Mouse (Mus musculus) brain, embryonic 18.5 days (tissue): ENCODE results near the gene Cldn22.
"Not testable (repeated sequence)": the region's sequence is repeated elsewhere in the genome, so short reads cannot be mapped to it uniquely, and the experiment has no call there.

Source experiments
- DNase-seq: peaks from one replicate; pipeline ENCODE4 v3.0.0-alpha.2; 2012; ENCODE audit warnings: low read depth, low spot score

The Cldn22 gene

DNA sequence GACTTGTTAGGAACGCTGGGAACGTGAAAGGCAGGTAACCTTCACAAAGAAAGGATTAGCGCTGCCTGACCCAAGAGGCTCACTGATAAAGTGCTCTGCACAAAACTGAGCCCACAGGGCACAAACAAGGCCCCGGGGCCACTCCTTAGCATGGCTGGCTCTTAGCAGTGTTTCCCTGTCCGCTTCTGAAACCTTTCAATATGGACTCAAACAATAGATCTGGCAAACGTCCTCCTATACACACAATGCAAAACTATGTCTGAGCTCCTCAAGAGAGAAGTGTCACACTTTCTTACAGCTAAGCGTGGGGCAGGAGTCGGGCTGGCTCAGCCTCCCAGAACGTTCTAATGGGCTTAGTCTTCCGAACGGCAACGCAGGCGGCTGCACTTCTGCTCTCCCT lies at the start of gene Cldn22:
Gene Cldn22, plus strand, starts transcription at position 301 of the 400 bp plus-strand sequence.
- DNase-seq = no peak

DNA sequence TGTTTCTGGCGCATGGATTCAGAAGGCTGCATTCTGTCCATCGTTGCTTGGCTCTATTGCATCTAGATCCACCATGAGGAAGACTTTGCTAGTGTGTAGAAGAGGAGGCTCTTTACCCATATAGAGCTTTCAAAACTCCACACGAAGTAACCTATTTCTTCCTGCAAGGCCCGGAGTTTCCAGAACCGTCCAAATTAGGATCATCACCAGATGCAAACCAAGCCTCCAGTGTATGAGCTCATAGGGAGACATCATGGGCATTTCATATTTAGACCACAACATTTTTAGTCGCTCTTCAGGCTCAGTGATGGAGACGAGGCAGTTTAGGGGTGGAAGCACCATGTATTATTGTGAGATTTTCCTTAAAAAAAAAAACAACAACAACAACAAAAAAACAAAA lies 46.9 kb upstream of the Cldn22 start:
- DNase-seq = no peak

DNA sequence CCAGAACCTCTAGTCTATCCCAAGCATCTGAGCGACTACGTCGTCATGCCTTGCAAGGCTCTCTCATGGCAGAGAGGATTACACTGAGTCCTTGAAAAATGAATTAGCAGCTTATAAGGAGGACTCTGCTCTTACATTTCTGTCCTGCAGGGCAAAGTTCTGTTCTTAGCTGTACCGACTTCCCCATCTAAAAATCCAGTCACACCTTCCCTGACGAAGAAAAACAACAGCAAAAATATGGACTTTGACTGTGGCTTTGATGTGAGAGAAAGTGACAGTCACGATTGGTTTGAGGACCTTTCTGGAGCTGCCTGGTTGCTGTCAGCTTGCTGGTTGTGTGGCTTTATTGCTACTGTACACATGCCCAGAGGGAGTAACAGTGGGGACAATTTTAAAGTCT lies 44.7 kb upstream of the Cldn22 start:
- no peak for DNase-seq

DNA sequence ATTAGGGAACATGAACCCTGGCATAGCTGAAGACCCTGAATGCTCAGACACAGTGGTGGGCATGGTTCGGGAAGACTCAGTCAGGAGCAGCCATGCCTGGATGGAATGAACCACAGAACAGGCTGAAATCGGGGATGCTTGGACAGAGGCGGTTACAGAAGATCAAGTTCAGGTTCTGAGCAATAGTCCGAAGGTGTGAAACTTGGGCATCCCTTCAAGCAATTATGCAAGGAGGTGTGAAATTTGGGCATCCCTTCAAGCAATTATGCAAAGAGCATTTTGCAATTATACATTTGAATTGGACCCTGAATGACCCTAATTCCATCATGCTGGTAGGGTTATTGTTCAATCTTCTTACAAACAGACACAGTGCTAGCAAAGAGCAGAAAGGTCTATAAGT lies 42.4 kb upstream of the Cldn22 start:
- no peak for DNase-seq

DNA sequence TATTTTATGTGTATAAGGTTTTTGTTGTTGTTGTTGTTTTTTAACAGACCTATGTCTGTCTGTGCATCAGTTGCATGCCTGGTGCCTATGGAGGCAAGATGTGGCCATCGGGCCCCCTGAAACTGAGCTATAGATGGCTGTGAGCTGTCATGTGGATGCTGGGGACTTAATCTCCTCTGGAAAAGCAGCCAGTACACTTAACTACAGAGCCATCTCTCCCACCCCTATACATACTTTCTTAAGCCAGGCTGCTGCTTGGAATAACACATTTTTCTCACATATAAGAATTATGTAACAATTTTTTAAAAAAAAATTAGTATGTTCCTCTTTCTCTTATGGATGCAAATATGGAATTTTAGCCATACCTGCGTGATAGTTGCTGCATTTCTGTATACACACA lies 40.7 kb upstream of the Cldn22 start:
- no peak for DNase-seq

DNA sequence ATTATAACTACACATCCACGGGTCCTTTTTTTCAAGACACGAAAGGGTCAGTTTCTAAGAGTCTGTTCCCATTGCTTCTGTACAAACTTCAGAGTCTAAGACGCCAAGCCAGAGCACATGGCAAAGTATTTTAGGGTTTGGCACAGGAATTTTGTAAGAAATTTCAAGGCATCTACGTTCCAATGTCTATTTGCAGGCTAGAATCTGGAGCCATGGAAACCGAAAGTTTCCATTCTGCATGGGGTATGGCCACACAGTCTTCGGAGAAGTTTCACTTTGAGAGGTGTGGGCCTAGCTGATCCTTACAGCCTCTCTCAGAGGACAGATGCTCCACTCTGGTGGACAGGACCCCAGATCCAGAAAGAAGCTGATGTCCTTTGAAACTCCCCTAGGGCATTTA lies 40.3 kb upstream of the Cldn22 start:
- peak; percentile 20 for DNase-seq

DNA sequence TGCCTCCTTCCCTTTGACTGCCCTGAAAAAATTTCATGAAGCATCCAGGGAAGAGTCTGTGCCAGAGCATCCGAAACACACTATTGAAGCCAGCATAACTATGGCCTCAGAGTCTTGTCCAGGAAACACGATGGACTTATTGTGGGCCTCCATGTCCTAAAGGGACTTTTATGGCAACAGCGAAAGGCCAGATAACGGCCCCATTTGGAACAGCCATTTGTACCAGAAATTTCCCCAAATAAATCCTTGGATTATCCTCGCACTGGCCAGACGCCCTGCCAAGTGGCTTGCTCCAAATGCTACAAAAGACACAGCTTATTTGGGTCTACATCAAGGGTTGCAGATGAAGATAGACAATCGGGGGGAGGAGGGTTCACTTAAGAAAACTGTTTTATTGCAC lies 39.8 kb upstream of the Cldn22 start:
- no peak for DNase-seq

DNA sequence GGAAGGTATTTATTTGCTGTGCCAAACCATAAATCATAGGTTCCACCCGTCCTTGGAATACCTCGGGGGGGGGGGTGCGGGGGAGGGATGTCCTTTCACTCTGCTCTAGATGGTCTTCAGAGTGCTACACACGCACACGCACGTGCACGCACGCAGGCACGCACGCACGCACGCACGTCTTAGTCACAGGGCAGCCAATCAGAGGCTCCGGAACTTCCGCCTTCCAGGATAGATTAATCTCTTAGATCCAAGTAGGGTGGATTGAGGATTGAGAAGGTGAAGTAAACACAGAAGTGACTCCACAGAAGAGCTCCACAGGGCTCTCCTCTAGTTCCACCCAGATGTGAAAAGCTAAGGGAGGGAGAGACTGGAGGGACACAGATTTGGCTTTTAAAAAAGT lies 38.0 kb upstream of the Cldn22 start:
- no peak for DNase-seq

DNA sequence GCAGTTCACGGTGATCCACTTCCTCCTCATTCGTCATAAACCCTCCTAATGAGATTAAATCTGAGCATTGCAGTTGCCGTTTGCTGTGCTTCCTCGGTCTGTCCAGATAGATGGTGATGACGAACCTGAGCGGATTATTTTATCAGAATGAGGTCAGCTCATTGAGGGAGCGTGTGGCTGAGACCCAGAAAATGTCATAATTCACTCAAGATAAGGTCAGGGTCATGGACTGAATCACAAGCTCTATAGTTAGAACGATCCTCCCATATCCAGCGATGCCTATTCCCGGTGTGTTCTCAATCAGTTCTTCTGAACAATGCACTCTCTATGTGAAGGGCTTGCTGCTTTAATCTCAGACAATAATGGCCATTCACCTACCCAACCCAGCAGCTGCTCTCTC lies 36.6 kb upstream of the Cldn22 start:
- no peak for DNase-seq

DNA sequence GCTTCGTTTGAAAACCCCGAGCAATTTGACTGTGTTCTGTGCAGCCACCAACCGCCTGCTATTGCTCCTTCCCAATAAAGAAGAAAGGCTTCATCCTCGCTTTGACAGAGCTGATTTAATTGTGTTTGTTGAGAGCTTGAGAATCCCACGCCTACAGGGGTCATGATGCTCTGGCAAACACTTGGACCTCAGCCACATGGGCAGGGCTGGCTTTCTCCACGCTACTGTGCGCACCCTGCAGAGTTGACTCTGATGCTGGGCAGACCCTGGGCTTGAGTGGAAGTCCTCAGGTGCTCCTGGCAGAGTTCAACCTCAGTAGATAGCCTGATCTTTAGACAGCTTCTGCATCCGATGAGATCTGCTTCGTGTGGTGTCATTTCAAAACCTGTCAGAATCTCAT lies 32.3 kb upstream of the Cldn22 start:
- no peak for DNase-seq

DNA sequence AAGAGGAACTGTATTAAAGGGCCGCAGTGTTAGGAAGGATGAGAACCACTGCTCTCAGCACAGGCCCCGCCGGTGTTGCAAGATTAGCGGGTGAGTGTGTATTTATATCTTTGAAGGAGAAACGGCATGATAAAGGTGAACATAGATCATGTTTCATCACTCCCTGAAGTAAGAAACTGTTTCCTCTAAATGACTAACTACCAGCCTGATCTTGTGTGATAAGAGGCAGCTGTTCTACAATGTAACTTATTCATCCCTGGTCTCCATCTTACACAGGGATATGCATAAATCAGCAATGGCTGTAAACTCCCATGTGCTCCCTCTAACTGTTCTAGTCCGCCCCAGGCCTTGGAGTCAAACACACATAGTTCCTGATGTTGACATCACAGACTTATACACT lies 24.8 kb upstream of the Cldn22 start:
- no peak for DNase-seq

DNA sequence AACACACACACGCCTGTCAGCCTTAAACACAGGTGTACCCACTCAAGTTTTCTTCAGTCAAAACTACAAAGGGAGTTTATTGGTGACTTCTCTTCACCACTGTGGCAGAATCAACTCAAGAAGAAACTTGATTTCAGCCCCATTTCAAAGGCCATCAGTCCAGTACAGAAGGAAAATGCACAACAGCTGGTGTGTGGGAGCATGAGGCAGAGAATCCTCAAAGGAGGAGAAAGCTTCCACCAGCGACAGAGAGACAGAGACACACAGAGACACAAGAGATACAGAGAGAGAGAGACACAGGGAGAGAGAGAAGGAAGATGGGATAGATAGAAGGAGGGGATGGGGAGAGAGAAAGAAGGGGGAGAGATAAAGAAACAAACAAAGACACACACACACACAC lies 21.9 kb upstream of the Cldn22 start:
- no peak for DNase-seq

DNA sequence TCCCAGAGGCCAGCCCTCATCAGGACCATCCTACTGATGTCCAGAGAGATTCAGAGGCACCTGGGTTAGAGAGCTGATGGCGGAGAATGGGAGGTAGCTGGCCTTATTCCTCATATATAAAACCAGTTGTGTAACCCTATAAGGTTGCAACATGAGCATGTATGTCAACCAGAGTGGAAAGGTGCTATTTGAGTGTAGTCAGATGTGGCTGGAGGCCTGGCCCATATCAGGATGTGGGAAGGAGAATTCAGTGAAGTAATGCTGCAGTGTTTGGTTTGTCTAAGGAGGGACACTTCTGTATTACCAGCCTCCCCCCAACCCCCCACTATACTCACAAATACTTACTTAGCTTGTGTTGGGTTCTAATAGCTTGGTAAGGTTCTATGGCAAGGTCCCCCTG lies 20.0 kb upstream of the Cldn22 start:
- DNase-seq = no peak

DNA sequence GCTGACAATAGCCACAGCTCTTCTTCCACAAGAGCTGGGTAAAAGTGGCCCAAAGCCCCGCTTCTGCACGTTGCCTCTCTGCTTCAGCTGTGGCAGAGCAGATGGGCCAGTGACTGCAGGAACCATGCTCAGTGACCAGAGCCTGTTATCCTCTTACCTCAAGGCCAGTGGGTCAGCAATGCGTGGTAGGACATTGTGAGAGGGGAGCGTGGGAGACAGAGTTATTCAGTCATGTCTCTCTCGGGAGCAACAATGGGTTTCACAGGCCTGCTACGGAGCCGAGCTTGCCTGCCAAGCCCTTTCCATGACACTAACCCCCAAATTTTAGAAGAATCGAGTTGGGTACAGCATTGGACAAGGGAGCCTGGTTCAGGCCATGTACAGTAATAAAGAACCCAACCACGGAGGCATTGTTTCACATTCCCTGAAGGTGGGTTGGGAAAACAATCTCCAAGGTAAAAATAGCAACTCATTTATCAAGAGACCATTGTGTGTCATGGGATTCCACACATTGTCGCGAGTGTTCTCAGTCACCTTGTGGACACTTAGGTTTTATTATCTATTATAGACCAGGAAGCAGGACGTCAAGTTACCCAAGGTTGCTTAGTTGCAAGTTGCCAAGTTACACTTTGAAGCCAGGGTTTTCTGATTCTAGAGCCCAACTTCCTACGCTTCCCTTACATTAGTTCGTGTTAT lies 14.2 kb upstream of the Cldn22 start:
- DNase-seq = no peak

DNA sequence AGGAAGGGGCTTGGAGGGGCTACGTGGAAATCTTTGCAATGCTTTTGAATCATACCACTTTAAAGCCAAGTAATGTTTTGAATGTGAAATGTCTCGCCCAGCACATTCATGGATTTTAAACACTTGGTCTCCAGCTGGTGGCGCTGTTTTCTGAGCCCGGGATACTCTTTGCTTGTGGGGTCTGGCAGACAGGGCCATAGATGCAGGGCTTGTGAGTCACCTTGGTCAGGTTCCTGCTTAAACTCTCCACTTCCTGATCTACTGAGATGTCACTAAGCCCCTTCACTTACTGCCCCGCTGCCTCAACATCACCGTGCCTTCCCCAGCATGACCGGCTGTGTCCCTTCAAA lies 13.6 kb upstream of the Cldn22 start:
- no peak for DNase-seq

DNA sequence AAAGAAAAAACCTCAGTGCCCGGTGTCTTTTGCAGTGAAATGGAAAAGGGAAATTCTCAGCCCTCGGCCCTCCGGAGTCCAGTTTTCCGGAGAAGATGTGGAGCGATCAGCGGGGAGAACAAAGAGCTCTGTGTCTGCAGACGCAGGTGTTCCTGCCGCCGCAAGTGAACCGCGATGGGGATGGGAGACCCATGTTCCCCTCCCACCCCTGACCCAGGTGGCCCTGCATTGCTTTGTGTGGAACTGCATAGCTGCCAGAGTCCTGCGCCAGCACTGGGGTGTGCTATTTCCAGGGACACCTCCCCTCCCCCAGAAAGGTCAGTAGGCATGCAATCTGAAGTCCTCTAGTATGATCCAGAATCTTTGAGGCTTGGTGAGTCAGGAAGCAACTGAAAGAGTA lies 13.1 kb upstream of the Cldn22 start:
- DNase-seq = no peak

DNA sequence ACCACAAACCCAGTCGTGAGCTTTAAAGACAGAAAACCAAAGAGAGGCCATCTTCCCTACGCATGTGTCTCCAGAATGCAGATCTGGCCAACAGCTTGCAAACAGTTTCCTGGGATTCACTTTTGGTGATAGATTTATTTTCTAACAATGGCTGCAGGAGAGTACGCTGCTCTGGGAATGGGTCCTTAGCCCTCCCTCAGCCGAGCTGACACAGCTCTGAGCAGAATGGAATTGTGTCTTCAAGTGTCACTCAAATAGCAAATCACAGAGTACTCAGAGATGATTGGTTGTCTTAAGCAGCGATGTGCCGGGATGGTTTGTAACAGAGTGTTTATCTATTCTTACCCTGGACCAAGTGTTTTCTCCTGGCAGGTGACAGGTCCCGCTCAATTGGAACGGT lies 5.2 kb upstream of the Cldn22 start:
- DNase-seq = no peak

DNA sequence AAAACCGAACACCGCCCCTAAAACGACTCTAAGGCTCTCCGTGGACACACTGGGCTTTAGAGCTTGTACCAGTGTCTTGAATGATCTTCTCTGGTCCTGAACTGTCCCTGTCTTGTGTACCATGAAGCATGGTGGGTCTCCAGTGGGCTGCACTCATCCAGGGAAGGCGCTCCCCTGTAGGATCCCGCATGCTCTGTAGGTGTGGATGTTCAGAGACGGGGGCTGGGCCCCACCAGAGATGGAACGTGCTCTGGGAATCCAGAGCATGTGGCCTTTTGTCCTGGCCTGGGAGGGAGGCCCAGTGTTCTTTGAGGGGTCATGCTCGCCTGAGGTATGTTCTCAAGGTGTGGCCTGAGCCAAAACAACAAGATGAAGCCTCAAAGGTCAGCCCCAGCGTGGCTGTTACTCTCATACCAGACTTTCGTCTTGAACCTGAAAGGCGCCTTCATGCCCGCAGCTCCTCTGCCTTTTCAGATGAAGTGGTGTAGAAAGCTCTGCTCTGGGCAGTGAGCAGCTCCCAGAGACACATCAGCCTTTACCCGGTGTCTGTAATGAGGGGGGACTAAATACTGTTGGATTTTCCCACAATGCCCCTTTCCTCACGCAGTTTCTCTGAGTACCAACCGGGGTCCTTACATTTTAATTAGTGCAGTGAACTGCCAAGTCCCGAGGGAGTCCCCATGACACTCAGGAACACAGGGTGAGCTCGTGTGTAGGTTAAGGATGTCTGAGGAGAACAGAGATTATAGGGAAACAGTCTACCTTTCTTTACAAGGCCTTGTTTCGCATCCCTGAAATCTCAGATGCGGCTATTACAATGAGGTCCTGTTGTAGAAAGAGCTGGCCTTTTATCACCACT lies 3.1 kb upstream of the Cldn22 start:
- no peak for DNase-seq

DNA sequence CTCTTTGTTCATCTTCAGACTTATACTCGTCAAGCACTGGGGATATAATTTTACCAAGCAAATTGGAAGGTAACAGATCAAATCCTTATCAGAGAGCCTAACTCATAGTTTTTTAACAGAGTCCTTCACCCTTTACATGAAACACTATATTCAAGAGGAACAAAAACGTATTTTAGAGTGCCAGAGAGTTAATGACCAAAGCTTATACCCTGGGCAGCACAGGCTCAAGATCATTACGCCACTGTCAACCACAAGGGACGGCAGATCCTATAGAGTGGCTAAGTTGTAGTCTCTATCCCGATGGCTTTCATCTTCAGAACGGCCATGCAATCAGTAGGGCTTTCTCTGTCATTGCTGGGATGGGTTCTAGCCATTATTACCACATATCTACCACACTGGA lies 2.4 kb upstream of the Cldn22 start, which contains the start of gene Cldn24:
Gene Cldn24, plus strand, starts transcription at position 301 of the 400 bp plus-strand sequence.
- no peak for DNase-seq

DNA sequence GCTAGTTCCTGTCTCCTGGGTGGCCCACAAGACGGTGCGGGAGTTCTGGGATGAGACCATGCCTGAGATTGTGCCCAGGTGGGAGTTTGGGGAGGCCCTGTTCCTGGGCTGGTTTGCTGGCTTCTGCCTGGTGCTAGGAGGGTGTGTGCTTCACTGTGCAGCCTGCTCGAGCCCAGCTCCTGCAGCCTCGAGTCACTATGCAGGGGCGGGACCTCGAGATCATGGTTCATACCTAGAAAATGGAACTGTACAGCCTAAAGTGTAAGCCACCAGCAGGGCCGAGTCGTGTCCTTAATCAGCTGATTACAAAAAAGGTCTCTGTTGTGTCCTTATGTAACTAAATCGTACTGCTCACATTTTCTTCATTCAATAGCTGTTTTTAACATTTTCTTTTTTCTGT lies 1.7 kb upstream of the Cldn22 start:
- DNase-seq = not testable (repeated sequence)

DNA sequence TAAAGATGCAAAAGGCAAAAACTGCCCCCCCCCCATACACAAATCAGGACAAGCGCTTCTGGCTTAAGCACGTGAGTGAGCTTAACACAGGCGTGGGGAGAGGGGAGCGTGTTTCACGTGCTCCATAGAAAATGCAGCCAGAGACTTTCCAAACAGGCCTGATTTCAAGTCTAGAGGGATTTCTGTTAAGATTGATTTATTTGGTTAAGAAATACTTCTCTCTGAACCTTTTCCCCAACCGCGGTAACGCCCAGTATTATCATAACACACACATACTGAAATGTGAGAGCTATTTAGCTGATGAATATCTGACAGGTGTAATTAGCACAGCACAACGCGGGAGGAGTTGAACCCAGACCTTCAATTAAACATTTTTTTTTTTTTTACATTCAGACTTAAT lies 505 bp upstream of the Cldn22 start:
- DNase-seq = no peak

DNA sequence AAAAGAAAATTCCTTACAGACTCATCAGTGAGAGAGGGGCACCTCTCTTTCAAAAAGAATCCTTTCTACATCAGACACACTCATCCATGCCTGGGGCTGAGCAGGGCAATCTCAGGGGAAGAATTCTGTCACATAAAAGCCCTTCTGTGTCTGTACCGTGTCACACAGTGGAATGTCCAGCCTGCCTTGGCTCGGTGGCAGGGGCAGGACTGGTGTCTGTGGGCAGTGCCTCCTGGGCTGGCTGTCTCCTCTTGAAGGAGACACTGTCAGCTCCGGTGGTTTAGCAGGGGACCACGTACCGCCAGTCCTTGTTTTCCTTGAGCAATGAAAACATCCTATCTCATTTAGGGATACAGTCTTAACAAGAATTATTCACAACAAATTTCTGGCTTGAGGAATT lies 1.3 kb downstream of the Cldn22 start:
- DNase-seq = no peak

DNA sequence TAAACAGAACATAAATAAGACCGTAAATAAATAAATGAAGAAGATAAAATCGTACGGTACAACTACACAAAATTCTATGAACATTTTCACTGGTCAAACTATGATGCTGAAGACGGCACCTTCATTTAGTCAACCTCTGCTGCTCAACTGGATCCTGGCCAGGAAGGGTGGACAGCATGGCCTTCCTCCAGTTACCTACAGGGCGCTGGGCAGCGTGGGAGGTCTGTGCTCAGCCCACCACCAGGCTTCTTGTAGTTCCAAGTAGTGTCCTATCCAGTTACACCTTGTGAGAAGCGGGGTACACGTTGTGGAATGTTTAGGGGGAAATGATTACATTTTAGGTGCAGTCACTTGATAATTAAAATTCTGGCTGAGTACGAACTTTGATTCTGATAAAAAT lies 2.6 kb downstream of the Cldn22 start:
- no peak for DNase-seq
